Mouse (Mus musculus): ENCODE measurements around the gene Ihh.
A peak's percentile ranks its signal among the peaks of the same experiment; 100 is the strongest.

Gene Ihh

GRCm38 (mm10) chr1:74941651-74942360, 9.7 kb downstream of the Ihh start:
- DNase-seq = no peak

DNA sequence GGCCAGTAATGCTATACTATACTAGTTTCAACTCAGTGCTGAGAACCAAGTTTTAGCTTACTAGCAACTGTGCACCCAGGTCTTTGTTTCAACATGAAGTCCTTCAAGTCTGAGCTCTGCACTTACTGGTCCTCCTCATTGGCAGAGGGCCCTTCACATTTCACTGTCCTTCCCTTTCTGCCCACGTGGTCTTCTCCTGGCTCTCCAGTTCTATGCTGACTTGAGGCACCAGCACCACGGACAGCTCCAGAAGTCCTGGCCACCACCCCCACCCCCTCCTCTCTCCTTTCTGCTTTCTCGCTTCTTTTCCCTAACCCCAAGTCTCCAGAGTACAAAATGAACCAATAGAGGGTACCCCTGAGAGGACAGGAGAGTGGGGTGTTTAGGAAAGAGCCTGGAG, 11.7 kb downstream of the Ihh start:
- no peak for DNase-seq

- DNase-seq = no peak
These were observed 15.1 kb downstream of the Ihh start for GRCm38 (mm10) chr1:74936221-74936830.

- peak; percentile 63 for DNase-seq
These were observed 16.1 kb downstream of the Ihh start, which contains the start of gene Cfap65 for GRCm38 (mm10) chr1:74935402-74935801. Gene Cfap65, minus strand, starts transcription at chr1:74935599.

DNA sequence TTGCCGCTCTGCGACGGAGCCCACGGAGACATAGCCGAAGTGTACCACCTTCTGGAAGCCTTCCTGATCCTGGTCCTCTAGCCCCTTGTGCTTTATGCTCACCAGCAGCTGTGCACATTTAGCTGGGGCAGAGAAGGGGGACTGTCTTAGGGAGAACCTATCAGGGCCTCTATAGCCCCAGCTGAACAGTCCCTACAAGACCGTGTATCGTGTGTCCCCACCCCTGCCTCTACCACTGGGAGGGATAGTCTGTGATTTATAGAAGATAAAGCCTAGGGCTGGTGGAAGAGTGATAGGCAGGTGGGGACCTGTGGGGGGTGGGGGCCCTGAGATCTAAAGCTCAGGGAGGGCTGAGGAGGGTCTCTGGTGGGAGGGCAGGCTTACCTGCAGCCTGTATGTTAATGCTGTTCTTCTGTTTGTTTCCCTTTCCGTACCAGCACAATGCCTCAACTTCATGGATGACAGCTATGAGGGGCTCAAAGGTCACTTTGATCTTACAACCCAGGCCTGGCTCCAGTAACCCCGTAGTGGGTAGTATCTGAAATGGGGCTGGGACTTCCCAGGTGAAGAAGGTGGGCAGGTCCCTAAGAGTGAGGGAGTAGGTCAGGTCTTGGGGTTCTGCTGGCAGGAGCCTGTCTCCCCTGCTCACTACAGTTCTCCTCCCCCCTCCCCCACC, 23.7 kb downstream of the Ihh start:
- DNase-seq = no peak

DNA sequence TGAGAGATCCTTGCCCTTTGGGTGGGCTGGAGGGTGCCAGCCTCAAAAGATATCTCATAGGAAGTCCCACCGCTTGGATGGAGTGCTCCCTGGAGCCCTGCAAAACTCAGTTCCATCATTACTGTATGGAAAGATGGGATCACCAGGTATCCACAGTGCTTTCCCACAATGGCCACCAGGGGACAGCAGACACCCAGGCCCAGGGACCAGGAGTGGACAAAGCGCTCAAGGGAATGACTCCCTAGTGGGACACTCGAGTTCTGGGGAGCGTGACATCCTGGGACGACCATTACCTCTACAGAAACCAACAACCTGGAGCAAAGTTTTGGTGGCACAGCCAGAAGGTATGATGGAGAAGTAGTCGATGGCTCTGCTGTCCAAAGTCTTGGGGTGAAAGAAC, 24.8 kb downstream of the Ihh start:
- peak; percentile 44 to 51 for DNase-seq

DNA sequence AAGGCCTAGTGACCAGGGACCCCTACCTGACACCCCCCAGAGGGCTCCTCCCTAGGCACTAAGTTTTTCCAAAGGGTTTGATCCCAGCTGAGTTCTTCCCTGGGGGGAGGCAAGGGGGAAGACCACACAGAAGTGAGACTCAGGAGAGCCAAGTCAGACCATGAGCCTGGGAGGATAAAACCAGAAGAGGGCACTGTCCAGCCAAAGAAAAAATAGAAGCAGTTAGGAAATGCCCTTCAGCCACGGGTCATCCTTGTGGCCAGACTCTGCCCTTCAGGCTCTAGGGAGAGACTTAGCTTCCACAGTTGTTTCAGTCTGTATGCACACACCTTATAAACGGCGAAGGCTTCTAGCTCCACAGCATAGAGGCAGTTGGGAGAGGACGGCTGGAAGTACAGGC, 27.0 kb downstream of the Ihh start:
- DNase-seq = no peak

DNA sequence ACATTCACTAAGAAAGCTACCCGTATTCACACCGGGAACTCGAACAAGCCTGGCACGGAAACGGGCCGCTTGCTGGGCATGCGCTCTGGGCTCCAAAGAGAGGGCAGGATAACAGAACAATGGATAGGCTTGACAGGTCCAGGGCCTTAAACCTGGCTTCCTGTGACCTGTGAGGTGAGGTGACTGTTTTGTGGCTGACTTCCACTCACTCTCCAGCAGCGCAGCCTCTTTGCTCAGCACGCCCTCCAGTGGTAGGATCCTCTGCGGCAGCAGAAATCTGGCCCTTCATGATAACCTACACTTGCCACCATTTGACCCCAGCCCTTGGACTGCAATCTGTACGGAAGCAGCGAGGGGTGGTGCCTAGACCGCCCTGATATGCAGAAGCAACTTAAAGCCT, 35.8 kb downstream of the Ihh start:
- no peak for DNase-seq

DNA sequence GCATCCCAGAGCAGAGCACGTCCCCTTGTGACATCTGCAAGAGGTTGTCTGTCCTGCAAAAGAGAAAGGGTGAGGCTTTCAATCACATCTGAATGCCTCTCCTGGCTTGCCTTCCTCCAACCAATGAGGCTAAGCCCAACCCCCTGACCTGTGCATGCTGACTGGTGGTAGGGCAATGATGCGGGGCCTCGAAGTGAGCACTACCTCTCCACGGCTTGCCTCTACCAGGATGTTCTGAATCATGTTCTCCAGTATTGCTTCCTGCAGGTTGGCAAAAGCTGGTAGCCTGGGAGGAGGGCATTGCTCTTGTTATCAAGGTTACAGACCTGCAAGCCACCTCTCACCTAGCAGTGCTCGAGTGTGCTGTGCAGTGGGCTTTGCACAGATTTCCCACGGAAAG, 49.3 kb downstream of the Ihh start:
- DNase-seq = no peak

DNA sequence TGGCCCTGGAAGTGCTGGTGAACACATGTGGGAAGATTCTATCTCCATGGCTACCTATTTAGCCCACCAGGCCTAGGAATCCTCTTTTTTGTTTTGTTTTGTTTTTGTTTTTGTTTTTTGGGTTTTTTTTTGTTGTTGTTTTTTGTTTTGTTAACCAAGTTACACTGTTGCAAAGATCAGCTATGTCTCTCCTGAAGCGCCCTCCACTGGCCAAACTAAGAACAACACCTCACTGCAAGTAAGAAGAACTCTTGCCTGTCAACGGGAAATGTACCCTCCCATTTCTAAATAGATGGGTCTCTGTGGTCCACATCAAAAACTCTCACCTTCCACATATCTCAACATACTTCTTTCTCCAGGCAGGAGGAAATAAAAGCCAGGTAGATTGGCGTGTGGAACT, 49.8 kb downstream of the Ihh start:
- peak; percentile 69 to 72 for DNase-seq

DNA sequence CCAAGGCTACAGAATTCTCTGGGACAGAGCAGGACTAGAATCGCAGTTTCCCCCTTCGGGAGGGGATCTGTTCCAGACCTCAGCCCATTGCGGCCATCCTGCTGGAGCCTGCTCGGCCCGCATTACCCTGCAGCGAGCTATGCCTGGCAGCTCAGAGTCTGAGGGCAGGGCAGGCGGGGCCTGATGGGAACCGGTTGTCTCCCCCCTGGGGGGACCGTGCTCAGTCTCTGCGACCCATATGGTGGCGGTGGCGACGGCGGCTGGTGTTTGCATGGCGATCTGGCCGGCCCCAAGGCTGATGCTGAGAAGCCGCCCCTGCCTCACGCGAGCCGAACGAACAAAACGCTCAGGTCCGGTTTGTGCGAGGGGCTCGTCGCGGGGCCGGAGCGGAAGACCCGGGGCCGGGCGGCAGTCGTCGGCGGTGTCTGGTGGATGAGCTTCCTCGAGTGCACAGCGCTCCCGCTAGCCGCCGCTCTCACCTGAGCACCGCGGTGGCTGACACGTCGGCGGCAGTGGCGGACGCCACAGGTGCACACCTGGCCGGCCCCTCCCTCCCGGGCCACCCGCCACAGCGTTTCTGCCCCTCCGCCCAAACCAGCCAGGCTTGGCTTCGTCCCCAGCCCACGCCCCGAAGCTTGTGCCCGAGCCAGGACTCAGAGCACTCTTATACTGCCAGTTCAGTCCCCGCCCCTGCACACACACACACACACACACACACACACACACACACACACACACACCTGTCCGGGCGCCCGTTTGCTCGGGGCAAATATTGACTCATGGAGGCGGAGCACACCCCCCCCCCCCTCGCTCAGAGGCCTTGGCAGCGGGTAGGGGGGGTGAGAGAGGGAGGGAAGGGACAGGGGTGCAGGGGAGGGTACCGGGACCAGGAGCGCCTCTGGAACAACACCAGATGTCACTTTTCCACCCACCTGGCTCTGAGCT, 50.9 kb downstream of the Ihh start:
- DNase-seq = no peak

DNA sequence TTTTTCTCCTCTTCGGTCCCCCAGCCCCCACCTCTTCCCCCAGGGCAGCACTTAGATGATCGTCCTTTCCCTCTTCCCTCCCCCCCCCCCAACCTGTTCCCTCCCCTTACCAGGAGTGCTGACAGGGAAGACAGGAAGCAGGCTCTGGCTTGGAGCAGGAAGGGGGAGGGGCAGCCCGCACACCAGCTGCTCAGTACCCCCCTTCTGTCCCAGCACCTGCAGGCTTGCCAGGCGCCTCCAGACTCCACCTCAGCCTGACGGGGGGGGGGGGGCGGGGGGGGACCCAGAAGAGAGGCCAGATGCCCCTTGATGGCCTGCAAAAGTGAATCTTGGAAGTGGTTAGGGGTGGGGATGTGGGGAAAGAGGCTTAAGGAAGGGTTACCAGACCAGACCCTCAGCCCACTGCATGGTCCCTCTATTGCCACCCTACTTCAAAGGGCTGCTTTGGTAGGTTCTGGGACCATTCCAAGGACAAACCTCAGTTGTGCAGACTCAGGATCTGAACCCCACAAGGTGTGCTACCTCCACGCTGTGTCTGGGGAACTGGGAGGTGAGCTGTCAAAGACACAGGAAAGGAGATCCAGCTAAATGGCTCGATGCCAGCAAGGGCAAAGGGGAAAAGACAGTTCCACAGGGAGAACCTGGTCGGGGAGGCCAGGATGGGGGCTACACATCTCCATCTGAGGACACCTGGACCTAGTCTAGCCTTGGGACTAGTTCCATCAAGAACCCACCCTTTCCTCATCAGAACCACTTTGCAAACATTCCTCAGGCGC, 52.6 kb downstream of the Ihh start:
- no peak for DNase-seq

- DNase-seq = no peak
These were observed 53.5 kb downstream of the Ihh start for GRCm38 (mm10) chr1:74897976-74898375.

Measured in cerebellum, postnatal 36 days (tissue).